In the genomic region with DNA sequence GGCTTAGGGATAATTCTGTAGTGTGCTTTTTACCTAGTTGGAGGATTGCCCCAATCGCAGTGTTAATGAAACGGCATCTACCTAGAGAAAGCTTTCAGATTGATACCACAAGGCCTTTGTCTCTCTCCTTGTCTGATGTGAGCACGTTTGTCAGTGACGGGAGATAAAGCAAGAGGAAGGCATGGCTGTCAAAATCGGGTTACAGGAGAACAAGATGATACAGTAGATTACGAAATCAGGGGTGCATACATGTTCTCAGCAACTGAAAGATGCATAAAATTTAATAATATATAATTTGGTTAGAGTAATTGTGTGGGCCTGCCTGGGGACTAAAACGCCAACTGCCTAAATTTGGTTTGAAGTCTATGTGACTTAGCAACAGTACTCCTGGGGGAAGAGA, we compare ENCODE assay signal across 17 mouse cellular contexts. TPM values are rescaled to one million over a fixed set of nuclear protein-coding genes. Genes with fewer than 3 reads are reported as not detected.
A peak's percentile ranks its signal among the peaks of the same experiment; 100 is the strongest.
DNase-seq lines count a peak whose midpoint lies in the region; ATAC-seq lines count a peak whose summit lies in the region.
"Had no signal": no experiment of that assay in that cellular context is flagged by ENCODE, and none has a peak within 500 bp of the region (broad histone marks: within the 10 kb centered on the region; RNA-seq: fewer than 3 reads in every experiment).

No protein-coding gene starts in this region.

- no peak overlapping the region for H3K9ac ChIP-seq in midbrain, embryonic 11.5 days (ENCODE audit: low read length)
- H3K9ac ChIP-seq in midbrain, embryonic 15.5 days: no peak overlapping the region

- H3K27me3 ChIP-seq in midbrain, embryonic 11.5 days (ENCODE audit: control insufficient read depth, insufficient read depth, low read length): no peaks in the 10 kb centered on the region
- H3K27me3 ChIP-seq in midbrain, embryonic 15.5 days (replicated peaks): no peaks in the 10 kb centered on the region
- H3K27me3 ChIP-seq: CH12.LX, Patski had no signal

- no peak overlapping the region for H3K27ac ChIP-seq in midbrain, embryonic 11.5 days (ENCODE audit: low read depth, low read length)
- H3K27ac ChIP-seq in midbrain, embryonic 15.5 days: no peak overlapping the region

- DNase-seq in heart, adult 11 months: peak; percentile 54
- DNase-seq in heart, postnatal 4 days: no peak
- DNase-seq in midbrain, embryonic 11.5 days (ENCODE audit: low spot score, missing footprints): peak; percentile 72
- DNase-seq: adrenal gland, adult 2 months; adrenal gland, adult 8-10 months; adrenal gland, postnatal 36 days; B cell, adult 2 months; cerebellum, adult 11 months; cerebellum, adult 11-12 months; cerebellum, adult 18-20 months had no signal

- H3K9me3 ChIP-seq in midbrain, embryonic 11.5 days (ENCODE audit: control insufficient read depth, low read length): no peaks in the 10 kb centered on the region
- H3K9me3 ChIP-seq in midbrain, embryonic 15.5 days: no peaks in the 10 kb centered on the region

- no peaks in the 10 kb centered on the region for H3K4me1 ChIP-seq in midbrain, embryonic 11.5 days (ENCODE audit: control insufficient read depth, insufficient read depth, low read length)
- H3K4me1 ChIP-seq in midbrain, embryonic 15.5 days: no peaks in the 10 kb centered on the region; the same call in 1 of the 2 replicates

- H3K4me2 ChIP-seq in midbrain, embryonic 11.5 days: no peak overlapping the region
- no peak overlapping the region for H3K4me2 ChIP-seq in midbrain, embryonic 15.5 days

- 87% methylated on average over 7 of the region's 7 CpGs for WGBS in midbrain, embryonic 11.5 days
- 73% methylated on average over 7 of the region's 7 CpGs for WGBS in midbrain, embryonic 15.5 days

- no peaks in the 10 kb centered on the region for H3K36me3 ChIP-seq in midbrain, embryonic 11.5 days (ENCODE audit: control insufficient read depth, insufficient read depth, low read length)
- no peaks in the 10 kb centered on the region for H3K36me3 ChIP-seq in midbrain, embryonic 15.5 days (replicated peaks)
- H3K36me3 ChIP-seq: G1E had no signal

- H3K4me3 ChIP-seq in midbrain, embryonic 11.5 days (ENCODE audit: low read depth, low read length): no peak overlapping the region
- no peak overlapping the region for H3K4me3 ChIP-seq in midbrain, embryonic 15.5 days

- ATAC-seq in midbrain, embryonic 11.5 days (ENCODE audit: low FRiP score): no peak
- ATAC-seq in midbrain, embryonic 15.5 days (replicated peaks): no peak
- ATAC-seq: activated CD4-positive, CD25-positive, alpha-beta regulatory T cell, adult 4 months; CD4-positive, CD25-positive, alpha-beta regulatory T cell, adult 4 months; Patski had no signal

RNA-seq across cellular contexts. Expression of a gene that starts 19.0 kb away (rescaled TPM):
- 100 to 1,000 TPM; 126 to 134 TPM for total RNA-seq in heart, postnatal 4 days (2021)
- polyA plus RNA-seq in midbrain, embryonic 11.5 days (2014; fragmentation: Nextera tagmentation; extraction: Ambion mirVana): 124 and 131 TPM in 2 replicates
- 120 and 140 TPM in 2 replicates for polyA plus RNA-seq in midbrain, embryonic 15.5 days (2015; fragmentation: Nextera tagmentation; extraction: Ambion mirVana)
- total RNA-seq: MEL had no signal
- polyA plus RNA-seq: CD4-positive, CD25-positive, alpha-beta regulatory T cell, adult 4 months; G1E had no signal
